Mouse (Mus musculus) right cerebral cortex, postnatal 36 days (tissue): Measurements from ENCODE around the gene Gcsh.

Source experiments
- DNase-seq, 2 experiments: peaks; one replicate each; pipeline ENCODE4 v3.0.0; 2022; ENCODE audit warnings: low spot score in 2 of 2, mixed read lengths in 1 of 2

The Gcsh gene

GRCm38 (mm10) chr8:116978052-116978451 is 15.3 kb downstream of the Gcsh start:
- no peak for DNase-seq

- DNase-seq, result no peak
Measured at GRCm38 (mm10) chr8:116975606-116976005, 17.7 kb downstream of the Gcsh start.

GRCm38 (mm10) chr8:116975066-116975465 is 18.3 kb downstream of the Gcsh start:
- no peak for DNase-seq

GRCm38 (mm10) chr8:116969531-116969930 is 23.8 kb downstream of the Gcsh start:
- no peak for DNase-seq

- peak; percentile 85 to 94 for DNase-seq
Measured at GRCm38 (mm10) chr8:116954415-116954814, 38.9 kb downstream of the Gcsh start.

GRCm38 (mm10) chr8:116952428-116952827 is 40.9 kb downstream of the Gcsh start:
- DNase-seq, result no peak

GRCm38 (mm10) chr8:116951778-116952177 is 41.6 kb downstream of the Gcsh start:
- DNase-seq, result no peak

GRCm38 (mm10) chr8:116951369-116951768 is 42.0 kb downstream of the Gcsh start:
- DNase-seq, result no peak

GRCm38 (mm10) chr8:116947589-116947988 is 45.7 kb downstream of the Gcsh start:
- DNase-seq, result no peak

GRCm38 (mm10) chr8:116946851-116947250 is 46.5 kb downstream of the Gcsh start:
- no peak for DNase-seq

GRCm38 (mm10) chr8:116946268-116946838 is 47.0 kb downstream of the Gcsh start:
- peak; percentile 57 to 73 for DNase-seq

GRCm38 (mm10) chr8:116945169-116945910 is 48.0 kb downstream of the Gcsh start:
- DNase-seq, result no peak

GRCm38 (mm10) chr8:116944385-116944696 is 49.0 kb downstream of the Gcsh start:
- no peak for DNase-seq

- peak; percentile 24 to 34 for DNase-seq
Measured at GRCm38 (mm10) chr8:116943555-116944384, 49.6 kb downstream of the Gcsh start.

- DNase-seq, result peak; percentile 74 to 77
Measured at GRCm38 (mm10) chr8:116943161-116943554, 50.2 kb downstream of the Gcsh start, which contains the start of gene Atmin. Atmin (plus strand) TSS chr8:116943393.

- no peak for DNase-seq
Measured at GRCm38 (mm10) chr8:116942284-116943058, 50.9 kb downstream of the Gcsh start.

GRCm38 (mm10) chr8:116935506-116935905 is 57.8 kb downstream of the Gcsh start:
- DNase-seq, result no peak

- DNase-seq, result no peak
Measured at GRCm38 (mm10) chr8:116934976-116935375, 58.4 kb downstream of the Gcsh start.
